Mouse (Mus musculus): Measurements from ENCODE around the gene Macf1.

DNA sequence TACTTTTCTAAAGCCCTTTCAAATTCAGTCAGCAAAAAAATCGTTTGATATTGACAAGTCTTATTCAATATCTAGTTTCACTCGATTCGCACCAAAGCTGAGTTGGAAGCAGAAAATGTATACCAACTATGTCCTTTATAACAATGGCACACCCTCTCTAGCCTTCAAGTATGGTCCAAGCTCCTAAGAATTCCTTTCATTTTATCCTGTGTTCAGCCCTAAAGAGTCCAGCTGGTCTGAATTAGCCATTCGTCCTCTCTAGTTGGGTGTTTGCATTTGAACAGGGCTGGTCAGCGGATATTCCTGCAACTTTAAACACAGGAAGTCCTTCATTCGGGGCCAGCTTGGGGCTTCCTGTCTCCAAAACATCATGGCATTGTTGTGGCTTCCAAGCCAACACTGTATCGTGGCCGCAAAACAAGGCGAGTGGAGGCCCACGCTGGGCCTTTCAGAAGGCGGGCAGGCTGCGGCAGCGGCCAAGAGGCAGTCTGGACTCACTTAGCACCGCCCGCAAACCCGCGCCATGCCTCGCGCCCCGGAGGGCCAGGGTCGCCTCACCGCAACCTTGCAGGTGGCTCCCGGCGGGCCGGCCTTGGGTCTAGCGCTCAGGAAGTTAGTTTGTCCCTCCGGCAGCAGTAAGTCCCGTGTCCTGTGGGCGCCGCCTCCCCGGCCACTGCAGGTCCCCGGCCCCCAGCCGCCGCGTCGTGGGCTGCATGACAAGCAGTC lies 273.0 kb downstream of the Macf1 start:
- TF ChIP-seq CTCF (IDR thresholded peaks at IDR 0.05; ENCODE audit: extremely low read depth, insufficient read length, insufficient replicate concordance, low read depth, low read length), result no peak
- no peak for TF ChIP-seq POLR2A (IDR thresholded peaks at IDR 0.05; ENCODE audit: low read depth, low read length)
